Mouse (Mus musculus): ENCODE results near the gene Ak4.
A peak's percentile ranks its signal among the peaks of the same experiment; 100 is the strongest.
"Not testable (repeated sequence)": the region's sequence is repeated elsewhere in the genome, so short reads cannot be mapped to it uniquely, and the experiment has no call there.

Ak4 gene

DNA sequence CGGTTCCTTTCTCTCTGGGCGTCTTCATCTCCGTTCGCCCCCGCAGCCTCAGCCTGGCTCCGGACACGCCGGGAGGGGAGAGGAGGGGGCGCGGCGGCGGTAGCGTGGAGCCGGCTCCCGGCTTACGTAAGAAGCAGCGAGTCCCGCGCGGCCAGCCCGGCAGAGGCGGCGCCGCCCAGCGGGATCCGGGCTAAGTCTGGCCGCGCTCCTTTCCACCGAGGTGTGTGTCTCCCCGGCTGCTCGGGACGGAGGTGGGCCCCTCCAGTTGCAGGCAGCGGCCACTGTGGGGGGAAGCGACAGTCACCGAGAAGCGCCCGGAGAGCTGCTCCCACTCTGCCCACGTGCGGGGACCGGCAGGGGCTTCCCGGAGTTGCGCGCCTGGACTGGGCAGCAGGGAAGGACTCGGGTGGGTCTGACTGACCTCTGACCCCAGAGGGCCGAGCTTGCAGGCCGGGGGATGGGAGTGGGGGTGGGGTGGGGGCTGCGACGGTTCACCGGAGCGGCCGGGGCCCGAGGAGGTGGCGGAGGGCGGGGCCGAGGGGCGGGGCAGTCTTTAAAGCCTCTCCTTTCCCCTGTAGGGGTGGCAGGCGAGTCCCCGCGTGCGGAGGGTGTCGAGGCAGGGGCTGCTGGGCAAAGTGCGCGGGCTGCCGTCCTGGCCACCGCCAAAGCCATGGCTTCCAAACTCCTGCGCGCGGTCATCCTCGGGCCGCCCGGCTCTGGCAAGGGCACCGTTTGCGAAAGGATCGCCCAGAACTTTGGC, at the start of gene Ak4:
Gene Ak4, plus strand, starts transcription at position 127 of the 760 bp plus-strand sequence.
- DNase-seq (ENCODE audit: low spot score in 2 of 2): peak; percentile 25 to 39

DNA sequence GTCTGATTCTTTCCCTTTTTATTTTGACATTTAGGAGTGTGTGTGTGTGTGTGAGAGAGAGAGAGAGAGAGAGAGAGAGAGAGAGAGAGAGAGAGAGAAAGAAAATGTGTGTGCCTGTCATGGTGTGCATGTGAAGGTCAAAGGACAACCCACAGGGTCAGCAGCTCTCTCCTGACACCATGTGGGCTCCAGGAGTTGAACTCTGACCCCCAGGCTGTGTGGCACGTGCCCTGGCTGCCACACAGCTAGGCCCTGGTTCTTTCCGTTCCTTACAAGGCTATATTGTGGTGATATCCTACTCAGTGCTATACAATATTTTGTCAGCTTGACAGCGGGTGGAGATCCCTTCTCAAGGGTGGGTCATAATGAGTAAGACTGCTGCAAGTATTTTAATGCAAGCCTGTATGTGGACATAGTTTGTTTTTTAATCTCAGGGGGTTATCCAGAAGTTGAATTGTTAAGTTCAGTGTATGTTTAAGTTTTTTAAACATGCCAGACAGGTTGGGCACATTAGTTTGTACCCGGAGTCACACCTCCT, 49.3 kb upstream of the Ak4 start:
- no peak for DNase-seq (ENCODE audit: low spot score in 2 of 2)

DNA sequence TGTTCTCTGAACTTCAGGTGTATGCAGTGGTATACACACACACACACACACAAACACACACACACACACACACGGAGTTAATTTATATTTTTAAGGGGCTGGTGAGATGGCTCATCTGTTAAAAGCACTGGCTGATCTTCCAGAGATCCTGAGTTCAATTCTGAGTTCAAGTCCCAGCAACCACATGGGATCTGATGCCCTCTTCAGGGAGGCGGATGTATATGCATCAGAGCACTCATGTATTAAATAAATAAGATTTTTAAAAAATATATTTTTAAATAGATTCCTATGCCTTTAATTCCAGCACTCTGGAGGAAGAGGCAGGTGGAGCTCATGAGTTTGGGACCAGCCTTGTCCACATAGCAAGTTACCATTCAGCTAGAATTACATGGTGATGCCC, 46.8 kb upstream of the Ak4 start:
- no peak for DNase-seq (ENCODE audit: low spot score in 2 of 2)

DNA sequence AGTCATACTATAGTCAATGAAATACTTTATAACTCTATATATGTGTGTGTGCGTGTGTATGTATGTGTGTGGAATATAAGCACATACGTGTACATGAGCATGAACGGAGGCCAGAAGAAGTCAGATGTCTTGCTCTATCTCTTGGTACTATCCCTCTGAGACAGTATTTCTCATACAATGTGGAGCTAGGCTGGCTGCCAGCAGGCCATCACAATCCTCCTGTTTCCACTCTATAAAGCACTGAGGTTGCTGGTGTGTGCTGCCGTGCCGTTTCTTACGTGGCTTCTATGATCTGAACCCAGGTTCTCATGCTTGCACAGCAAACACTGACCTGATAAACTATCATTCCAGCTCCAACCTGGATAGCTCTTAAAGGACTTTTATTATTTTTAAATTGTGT, 46.3 kb upstream of the Ak4 start:
- no peak for DNase-seq (ENCODE audit: low spot score in 2 of 2)

DNA sequence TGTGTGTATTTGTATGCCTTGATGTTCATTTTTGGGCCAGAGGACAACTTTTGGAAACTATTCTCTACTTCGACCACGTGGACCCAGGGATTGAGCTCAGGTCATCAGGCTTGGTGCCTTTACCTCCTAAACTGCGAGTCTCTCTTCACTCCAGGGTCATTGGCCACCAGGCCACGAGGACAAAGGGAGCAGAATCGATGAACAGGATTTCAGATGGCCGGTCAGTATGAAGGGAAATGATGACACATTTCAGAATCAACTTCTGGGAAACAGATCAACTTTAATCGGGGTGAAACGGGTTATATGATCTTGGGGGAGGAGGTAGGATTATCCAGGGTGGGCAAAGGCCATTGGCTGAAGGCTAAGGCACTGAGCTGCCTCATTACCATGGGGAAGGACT, 45.0 kb upstream of the Ak4 start:
- no peak for DNase-seq (ENCODE audit: low spot score in 2 of 2)

DNA sequence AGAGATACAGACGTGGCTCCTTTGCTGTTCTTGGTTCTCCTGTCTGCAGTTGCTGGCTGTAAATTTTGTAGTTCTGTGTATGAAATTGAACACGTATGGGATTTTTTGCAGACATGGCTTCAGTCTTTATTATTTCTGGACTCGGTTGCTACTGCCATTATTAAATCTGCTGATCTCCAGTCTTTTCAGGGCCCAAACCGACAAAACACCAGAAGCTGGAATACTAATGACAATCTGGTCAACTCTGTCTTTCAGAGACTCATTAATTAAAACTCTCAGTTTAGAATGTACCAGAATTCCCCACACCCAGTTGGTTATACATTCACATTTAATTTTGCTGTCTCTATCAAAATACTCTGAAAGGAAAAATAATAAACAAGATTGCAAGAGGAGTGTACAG, 42.2 kb upstream of the Ak4 start:
- no peak for DNase-seq (ENCODE audit: low spot score in 2 of 2)

DNA sequence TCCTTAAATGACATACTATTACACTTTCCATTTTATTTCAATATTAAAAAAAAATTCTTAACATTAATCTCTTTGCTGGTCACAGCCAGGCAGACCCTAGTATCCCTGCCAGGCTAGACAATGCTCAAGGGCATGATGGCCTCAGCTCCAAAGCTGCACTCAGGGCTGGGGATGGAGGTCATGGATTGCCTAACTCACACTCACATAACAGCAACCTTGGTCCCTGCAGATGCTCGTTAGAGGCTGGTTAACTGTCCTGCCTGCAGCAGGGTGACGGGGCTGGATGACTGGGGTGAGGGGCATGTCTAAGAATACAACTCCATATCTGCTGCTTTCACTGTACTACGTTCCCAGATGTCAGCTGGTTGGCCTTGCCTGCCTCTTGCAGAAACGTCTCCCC, 40.8 kb upstream of the Ak4 start:
- DNase-seq (ENCODE audit: low spot score in 2 of 2): no peak

DNA sequence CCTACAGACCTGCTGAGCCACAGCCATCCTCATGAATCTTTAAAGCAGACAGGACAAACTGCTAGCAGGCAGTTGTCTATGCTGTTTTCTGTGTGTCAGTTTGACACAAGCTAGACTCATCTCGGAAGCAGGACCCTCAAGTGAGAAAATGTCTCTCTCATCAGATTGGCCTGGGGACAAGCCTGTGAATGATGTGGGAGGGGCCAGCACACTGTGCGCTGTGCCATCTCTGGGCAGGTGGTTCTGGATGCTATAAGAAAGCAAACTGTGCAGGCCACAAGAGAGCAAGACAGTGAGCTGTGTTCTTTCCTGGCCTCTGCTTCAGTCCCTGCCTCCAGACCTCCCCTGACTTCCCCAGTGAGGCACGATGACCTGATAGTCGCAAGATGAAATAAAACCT, 40.3 kb upstream of the Ak4 start:
- no peak for DNase-seq (ENCODE audit: low spot score in 2 of 2)

DNA sequence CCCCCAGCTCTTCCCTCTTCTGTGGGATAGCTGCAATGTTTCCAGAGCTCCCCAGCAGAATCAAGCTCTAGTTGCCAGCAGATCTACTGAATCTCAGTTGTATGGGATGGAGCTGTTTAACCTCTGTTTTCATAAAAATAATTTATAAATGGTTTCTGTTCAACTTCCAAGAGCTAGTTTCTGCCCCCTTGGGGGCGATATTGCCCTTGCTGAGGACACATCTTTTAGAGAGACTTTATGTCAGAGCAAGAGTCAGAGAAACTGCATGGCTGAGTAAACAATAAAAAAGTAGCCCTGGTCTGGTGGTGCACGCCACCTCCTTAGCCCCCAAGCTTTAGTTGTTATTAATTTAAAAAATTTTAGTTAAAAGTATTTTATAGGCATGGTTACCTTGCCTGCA, 34.1 kb upstream of the Ak4 start:
- no peak for DNase-seq (ENCODE audit: low spot score in 2 of 2)

DNA sequence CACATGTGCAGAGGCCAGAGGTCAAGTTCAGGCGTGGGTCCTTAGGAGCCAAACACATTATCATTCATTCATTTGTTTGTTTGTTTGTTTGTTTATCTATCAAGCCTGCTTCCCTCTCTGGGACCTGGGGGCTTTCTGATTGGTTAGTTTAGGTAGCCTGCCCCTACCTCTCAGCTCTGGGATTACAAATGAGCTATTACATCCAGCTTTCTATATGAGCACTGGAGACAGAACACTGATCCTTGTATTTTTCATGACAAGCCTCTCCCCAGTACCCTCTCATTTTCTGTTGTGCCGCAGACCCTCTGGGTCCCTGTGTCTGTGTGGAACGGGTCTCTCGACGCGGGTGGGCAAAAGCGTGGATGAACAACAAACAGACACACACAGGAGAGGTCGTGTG, 30.8 kb upstream of the Ak4 start:
- DNase-seq (ENCODE audit: low spot score in 2 of 2): no peak

DNA sequence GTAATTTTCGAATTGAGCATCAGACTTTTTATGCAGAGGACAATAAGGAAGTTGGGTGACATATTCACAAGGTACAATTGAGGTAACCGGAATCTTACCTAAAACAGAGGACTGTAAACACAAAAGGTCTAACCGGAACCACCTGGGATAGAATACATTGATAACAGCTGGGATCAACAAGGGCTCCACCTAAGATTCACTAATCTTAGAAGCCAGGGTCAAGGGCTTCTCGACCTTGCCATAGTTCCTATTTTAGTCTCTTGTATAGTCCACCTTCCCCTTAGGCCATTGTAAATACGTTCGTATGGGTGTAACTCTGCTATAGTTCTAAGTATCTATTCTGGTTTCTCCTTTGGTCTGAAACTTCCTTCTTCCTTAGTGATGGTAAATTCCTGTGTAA, 30.4 kb upstream of the Ak4 start:
- not testable (repeated sequence) for DNase-seq (ENCODE audit: low spot score in 2 of 2)

DNA sequence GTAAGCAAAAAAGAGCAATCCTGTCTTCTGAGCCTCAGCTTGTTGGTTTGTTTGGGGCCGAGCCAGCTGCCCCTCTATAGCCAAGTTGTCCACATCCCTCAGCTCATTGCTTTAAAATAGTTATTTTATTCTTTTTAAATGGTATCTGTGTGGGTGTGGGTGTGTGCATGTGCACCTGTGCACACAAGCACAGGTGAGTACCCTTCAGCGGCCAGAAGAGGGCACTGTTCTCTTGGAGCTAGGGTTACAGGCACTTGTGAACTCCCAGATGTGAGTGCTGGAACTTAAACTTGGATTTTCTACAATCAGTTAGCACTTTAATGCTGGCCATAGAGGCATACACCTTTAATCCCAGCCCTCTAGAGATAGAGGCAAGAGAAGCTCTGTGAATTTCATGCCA, 26.8 kb upstream of the Ak4 start:
- DNase-seq (ENCODE audit: low spot score in 2 of 2): peak in 1 of 2 experiments; percentile 37

DNA sequence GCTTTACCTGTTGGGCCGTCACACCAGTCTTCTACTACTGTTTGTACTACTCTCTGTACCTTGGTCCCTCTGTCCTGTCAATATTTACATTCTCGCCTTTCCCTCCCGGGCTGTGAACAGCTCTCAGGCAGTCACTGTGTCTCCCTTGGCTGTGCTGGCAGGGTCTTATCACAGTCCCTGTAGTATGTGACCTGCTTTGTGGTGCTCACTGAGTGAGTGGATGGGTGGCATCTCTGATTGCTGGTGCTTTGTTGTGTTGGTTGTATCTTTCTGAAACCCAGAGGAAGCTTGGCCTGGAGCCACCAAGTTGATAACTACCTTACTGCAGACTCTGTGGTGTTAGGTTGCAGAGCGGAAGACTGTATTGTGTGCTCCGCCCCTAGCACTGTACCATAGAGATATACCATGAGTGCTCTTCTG, 25.8 kb upstream of the Ak4 start:
- no peak for DNase-seq (ENCODE audit: low spot score in 2 of 2)

DNA sequence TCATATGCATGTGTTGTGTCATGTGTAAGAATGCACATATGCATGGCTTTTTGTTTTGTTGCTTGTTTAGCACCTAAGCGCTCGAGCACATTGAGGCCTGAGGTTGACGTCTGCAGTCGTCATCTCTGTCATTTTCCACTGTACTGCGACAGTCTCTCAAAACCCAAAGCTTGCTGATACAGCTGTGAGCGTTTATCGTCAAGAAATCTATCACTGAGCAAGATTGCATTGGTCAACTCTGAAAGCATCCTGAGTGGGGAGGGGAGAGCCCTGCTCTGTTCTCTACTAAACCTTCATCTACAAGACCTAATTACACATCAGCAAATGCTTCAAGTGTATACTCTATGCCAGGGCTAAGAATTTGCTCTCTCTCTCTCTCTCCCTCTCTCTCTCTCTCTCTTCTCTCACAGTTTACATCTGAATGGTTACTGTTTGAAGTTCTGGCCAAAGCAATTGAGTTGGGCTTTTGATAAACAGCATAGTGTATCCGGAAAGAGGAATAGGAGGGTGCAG, 24.0 kb upstream of the Ak4 start:
- no peak for DNase-seq (ENCODE audit: low spot score in 2 of 2)

DNA sequence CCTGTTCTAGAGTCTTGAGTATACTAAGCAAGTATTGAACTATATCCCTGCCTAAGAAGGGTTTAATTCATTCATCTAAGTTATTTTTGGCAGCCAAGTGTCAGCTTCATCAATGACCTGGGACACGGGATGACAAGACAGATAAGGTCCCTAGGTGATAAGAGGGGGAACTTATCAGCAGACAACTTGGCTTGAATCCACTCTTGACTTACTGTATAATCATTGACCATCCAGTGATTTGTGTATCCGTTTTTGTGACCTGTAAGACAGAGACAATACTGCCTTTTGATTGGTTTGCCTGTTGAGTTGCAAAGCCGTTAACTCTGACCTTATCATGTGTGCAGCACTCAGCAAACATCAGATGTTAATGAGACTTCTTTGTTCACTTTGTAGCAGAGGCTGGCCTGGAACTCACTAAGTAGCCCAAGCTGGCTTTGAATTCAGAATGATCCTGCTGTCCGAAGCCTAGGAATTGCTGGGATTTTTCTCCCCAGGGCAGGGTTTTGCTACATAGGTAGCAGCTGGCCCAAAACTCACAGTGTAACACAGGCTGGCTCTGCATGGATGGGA, 19.0 kb upstream of the Ak4 start:
- no peak for DNase-seq (ENCODE audit: low spot score in 2 of 2)

DNA sequence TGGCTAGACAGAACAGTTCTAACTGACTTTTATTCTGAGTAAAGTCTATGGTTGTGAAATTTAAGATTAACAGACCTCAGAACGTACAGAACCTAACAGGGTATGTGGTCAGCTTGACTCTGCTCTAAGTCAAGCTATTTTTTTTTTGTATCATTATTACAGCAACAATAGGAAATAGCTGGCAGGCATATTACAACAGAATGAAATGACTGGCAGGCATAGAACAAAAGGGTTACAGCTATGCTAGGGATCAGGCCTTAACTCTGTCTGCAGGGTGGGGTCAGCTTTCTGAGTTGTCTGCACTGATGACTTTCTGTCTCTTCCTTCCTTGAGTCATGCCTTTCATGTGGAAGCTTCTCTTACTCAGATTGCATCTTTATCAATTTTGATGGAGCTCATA, 17.1 kb upstream of the Ak4 start:
- DNase-seq (ENCODE audit: low spot score in 2 of 2): no peak

DNA sequence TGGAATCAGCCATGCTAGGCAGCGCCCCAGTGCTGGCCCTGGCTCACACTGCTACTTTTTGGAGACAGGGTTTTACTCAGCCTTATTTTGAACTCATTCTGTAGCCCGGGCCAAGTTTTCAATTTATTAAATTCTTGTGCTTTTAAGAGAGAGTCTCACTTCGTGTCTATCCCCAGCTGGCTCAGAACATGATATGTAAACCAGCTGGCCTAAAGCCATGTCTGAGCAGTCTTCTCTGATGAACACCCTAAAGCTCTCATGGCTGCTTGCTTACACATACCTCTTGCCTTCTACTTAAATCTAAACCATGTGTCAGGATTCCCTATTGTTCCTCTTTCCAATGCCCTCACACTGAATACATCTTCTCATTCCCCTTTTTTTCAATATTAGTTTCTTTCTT, 14.2 kb upstream of the Ak4 start:
- DNase-seq (ENCODE audit: low spot score in 2 of 2): no peak

DNA sequence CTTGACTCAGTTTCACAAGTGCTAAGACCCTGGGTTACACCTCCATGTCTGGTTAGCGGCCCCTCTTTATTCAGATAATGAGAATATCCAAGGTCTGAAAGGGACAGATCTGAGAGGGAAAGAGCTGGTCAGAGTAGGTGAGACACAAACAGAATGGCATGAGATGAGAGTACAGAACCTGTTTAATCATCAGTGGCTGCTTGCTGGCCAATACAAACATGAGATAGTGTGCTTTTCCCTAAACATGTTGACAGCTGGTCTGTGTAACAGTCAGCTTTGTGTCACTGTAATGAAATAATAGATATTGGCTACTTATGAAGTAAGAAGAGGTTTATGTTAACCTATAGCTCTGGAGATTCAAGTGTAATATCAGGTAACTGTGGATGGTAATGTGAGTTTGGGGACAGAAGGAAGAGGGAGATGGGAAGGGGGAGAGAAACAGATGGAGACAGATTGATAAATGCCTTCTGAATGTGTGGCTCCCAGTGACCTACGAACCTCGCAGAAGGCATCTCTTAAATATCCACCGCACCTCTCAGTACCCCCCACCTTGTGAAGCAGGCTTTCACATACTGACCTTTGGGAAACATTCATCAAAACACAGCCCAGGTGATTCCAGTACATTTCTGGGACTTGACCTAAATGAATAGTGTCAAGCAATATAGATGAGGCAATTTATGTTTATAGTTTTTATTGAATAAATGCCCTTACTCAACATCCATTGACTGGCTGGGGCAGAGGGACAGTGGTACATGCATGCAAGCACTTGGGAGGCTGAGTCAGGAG, 12.5 kb upstream of the Ak4 start:
- no peak for DNase-seq (ENCODE audit: low spot score in 2 of 2)

DNA sequence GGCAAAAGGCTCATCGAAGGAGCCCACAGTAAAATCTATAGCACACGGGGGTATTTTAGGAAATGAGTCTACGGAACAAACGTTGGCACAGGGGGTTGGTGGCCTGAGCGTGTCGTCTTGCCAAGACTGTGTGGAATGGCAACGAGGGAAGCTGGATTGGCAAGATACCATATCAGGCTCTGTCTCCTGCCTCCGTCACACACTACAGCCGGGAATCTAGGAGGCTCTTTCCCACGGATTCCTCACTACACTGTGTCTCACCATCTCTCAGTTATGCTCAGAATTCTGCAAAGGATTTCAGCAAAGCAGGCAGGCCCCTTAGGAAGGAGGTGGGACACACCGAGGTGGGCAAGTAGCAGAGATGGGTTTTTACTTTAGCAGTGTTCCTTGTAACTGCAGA, 2.1 kb upstream of the Ak4 start:
- no peak for DNase-seq (ENCODE audit: low spot score in 2 of 2)

DNA sequence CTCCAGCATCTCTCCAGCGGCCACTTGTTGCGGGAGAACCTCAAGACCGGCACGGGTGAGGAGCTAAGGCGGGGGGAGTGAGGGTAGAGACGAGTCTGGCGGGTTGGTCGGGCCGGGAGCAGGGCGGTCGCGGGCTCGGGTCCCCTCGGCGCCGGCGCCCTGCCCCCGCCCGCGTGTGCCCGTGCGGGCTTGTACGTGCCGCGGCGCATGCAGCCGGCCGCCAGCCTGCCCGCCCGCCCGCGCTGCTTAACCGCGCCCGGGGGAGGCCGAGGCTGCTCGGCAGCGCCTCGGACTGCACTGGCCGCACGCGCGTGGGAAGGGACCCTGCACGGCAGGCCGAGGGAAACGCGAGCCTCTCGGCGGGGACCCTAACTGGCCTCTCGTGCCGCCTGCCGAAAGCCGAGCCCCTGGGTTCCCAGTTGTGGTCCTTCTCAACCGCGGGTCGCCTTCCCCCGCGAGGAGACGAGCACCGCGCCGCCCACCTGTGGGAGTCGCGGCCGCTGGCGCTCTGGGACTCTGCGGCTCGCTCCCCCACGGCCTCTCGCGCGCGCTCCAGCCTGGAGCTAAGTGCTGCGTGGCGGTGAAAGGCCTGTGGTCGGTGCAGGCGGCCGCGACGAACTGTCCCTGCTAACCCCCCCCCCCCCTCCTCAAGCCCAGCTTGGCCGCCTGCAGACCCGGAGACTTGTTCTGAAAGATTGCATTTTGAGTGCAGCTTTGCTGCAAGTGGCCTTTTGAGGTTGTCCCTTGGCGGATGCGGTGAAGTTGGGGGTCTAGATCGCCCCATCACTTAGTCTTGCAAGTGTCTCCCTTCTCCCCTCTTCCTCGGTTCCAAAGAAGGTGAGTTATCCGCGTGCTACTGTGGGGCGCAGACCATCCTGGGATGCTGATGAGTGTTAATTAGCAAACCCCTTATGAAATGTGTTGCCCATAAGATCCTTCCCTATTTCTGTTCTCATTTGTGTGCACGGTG, 1.1 kb downstream of the Ak4 start:
- DNase-seq (ENCODE audit: low spot score in 2 of 2): peak in 1 of 2 experiments; percentile 21

DNA sequence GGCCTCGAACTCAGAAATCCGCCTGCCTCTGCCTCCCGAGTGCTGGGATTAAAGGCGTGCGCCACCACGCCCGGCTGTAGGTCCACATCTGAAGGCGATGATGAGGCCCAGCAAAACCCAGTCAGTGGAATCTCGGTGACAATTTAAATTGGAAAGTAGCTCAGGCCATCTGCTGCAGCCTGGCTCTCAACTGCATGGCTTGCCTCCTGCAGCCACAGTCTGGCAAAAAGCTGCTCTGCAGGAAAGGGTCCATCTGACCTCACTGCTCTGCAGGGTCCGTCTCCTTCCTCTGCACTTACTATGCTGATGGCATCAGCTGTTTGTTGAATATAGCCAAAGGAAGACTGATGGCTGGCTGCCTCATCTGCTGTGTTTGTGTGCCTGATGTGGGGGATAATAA, 3.9 kb downstream of the Ak4 start:
- peak in 1 of 2 experiments; percentile 41 for DNase-seq (ENCODE audit: low spot score in 2 of 2)
